Mouse (Mus musculus) 3134 (cell line): ENCODE data around the gene Sf3b1.
A peak's percentile ranks its signal among the peaks of the same experiment; 100 is the strongest.
"Not testable (repeated sequence)": the region's sequence is repeated elsewhere in the genome, so short reads cannot be mapped to it uniquely, and the experiment has no call there.

Experiments used
- DNase-seq: peaks from one replicate; pipeline ENCODE4 v3.0.0-alpha.2; 2011; ENCODE audit warnings: low spot score; ENCODE audit not compliant: insufficient read length; ENCODE audit errors: extremely low read depth

The Sf3b1 gene

DNA sequence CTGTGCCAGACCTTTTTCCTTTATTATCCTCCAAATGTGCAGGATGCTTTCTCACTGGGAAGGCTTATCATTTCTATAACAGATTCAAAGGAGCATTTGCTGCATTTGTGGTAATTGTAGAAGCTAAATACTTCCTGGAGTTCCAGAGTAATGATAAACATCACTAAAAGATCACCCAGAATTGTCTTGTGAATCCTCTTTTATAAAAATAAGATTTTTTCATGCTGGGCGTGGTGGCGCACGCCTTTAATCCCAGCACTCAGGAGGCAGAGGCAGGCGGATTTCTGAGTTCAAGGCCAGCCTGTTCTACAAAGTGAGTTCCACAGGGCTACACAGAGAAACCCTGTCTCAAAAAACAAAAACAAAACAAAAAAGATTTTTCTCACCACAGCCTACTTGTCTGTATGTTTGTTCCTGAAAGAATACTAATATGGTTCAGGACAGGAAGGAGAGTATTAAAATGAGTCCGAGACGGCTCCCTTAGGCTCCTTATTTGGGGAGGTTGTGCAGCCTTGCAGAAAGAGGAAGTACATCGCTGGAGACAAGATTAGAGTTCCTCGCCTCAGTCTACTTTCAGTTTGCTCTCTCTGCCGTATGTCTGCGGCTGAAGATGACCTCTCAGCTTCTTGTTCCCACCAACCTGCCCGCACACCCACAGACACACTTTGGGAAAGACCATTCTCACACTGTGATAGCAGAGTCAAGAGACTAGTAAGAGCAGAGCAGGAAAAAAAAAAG is 1.4 kb upstream of the Sf3b1 start:
- DNase-seq: peak; percentile 18

DNA sequence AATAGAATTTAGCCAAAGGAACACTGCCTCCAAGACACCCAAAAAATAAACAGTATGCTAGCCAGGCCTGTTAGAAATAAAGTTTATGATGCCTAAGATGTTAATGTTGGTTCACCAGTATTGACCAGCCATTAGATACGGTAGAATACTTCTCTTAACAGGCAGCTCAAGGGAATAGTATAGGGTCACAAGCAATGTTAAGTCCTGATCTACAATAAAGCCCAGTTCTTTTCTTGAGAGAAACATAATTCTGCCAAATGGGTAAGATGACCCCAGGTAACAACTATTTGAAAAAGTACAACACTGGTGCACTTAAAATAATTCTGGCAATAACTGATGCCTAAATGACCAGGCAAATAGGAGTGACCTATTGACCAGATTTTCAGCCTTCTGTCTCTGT is 685 bp upstream of the Sf3b1 start:
- DNase-seq: no peak

DNA sequence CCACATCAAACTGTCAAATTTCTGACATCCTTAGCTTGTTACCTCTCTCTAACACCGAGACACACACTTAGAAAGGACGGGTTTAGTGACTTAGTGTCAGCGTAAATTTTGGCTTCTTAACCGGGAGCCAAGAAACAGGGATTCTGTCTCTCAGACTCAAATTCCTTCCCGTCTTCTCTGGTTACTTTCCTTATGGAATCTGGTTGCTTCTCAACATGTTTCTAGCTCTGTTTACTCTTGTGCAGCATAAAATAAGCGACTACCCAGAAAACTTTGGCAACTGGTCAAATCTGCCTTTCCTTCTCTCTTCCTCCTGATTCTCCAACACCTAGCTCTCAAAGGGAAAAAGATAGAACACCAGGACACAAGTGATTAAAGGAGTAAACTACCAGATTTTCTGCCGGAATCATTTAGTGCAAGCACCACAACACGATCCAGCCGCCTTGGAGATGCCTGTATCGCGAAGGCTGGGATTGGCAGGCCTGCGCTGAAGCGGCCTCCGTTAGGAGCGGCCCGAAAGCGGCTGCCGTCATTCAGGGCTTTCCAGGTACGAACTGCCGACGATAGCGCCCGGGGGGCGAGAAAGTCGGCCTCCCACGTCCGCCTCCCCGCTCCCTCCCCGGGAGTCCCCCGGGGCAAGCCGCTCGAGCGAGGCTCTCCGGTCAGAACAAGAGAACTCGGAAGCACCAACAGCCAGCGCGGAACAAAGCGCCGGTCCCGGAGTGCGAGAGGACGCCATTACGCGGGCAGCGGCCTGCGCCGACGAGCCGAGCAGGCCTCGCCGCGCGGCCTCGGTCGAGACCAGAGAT is 633 bp downstream of the Sf3b1 start:
- no peak for DNase-seq

DNA sequence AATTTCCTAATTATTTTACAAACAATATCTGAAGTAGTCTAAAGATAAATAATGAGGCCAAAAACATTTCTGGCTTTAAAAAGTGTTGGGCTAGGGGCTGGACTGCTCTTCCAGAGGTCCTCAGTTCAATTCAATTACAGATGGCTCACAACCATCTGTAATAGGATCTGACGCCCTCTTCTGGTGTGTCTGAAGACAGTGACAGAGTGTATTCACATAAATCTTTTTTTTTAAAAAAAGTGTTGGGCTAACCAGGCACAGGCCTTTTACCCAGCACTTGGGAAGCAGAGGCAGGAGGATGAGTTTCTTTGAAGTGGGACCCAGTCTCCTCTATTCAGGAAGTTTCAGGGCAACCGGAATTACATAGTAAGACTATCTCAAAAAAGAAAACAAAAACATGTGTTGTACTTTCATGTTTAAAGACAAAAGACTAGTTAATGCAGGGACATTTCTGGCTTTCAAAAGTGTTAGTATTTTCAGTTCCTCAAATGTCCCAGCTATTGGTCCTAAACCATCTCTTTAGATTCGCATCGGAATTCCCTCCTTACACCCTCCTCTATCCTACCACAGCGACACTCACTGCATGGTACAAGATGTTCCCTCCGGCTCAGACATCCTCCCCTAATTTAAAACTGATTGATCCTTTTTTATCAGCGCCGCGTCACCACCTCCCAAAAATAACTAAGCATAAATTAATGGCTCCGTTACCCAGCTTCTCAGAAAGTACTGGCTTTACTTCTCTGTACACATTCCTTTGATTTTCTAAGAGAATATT is 1.4 kb downstream of the Sf3b1 start:
- no peak for DNase-seq

DNA sequence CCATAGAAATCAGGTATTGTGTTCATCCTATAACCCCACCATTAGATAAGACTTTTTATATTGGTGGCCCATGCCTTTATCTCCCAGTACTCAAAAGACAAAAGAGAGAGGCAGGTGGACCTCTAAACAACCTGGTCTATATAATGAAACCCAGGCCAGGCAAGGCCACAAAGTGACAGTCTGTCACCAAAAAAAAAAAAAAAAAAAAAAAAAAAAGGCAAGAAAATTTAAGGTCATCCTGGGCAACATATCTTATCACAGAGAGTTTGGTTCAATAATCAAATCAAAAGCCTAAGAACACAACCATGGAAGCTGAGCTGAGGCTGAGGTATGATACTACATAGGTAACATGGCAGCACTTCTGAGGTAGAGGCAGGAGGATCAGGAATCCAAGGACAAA is 5.4 kb downstream of the Sf3b1 start:
- DNase-seq: no peak

DNA sequence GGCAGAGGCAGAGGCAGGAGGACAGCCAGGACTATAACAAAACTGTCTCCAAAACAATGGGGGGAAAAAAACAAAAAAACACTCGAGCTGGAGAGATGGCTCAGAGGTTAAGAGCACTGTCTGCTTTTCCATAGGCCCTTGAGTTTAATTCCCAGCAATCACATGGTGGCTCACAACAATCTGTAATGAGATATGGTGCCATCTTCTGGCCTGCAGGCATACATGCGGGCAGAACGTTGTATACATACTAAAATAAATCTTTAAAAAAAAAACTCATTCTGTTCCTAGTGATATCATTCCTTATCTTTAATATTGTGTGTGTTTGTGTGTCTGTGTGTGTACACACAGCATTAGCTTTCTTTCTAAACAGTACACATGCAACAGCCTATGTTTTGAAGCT is 14.8 kb downstream of the Sf3b1 start:
- DNase-seq: no peak

DNA sequence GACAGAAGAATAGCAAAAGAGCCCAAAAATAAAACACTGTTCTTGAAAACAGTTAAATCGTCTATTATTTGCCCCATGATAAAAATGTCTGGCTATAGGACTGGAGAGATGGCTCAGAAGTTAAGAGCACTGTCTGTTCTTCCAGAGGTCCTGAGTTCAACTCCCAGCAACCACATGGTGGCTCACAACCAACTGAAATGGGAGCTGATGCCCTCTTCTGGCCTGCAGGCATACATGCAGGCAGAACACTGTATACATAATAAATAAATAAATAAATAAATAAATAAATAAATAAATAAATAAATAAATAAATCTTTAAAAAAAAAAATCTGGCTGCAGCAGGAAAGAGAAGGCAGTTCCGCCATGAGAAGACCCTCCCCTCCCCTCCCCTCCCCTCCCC is 19.0 kb downstream of the Sf3b1 start:
- DNase-seq: not testable (repeated sequence)

DNA sequence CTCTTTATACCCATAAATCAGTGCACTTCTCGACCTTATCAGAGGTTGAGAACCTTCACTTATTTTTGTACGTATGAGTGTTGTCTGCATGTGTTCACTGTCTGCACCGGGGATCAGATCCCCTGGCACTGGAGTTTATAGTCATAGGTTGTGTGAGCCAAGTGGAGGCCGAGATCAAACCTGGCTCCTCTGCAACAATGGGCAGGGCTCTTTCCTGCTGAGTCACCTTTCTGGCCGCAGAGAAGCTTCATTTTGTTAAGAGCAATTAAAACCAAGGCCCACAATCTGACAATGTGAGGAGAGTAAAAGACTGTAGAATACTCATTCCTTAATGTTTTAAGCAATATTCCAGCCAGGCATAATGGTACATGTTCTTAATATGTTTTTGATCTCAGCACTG is 33.7 kb downstream of the Sf3b1 start:
- peak; percentile 13 for DNase-seq

DNA sequence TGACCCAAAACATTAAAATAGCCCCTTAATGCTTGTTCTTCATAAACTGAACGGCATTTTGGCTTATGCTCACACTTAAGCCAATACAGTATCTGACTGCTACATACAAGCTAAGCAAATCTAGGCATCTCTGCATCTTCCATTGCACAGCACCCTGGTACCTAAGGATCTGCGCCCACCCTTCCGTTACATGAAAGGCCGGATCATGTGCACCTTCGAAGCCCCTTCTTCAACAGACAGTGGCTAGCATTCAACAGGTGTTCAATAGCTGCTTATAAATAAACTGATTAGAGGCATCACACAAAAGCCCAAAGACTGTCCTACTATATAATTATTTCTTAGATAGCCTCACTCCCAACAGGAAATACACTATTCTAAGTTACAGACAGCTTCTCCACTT is 41.0 kb downstream of the Sf3b1 start:
- DNase-seq: no peak

DNA sequence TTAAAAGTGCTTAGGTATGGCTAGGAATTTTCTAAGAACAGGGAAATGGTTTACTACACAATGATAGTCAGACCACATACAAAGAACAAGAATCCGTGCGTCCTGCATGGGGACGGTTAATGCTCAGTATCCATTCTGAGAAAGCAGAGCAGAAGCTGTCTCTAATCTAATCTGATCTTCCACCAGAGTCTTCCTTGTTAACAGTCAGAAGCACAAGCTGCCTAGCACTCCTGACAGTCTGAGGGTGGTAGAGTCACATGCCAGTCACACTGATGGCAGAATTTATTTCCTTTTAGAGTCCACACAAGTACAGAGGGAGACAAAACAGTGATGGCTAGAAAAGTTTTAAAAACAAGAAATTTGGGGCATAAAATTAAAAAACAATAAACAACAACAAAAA is 41.5 kb downstream of the Sf3b1 start:
- no peak for DNase-seq

DNA sequence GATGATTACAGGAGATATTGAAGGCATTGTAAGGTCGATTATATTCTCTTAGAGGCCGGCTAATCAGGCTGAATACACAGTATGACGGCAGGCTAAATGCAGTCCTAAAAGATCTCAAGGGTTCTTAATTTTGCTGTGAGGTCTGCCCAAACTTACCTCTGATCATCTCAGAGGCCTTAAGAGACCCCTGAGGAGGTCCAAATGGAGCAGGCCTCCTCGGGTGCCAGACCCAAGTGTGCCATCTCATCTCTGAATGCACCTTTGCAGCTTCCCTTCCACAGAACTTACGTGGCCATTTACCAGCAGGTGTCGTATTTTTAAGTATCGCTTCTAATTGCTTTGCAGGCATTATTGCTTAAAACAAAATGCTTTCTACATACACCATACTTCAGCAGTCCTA is 43.1 kb downstream of the Sf3b1 start:
- DNase-seq: no peak

DNA sequence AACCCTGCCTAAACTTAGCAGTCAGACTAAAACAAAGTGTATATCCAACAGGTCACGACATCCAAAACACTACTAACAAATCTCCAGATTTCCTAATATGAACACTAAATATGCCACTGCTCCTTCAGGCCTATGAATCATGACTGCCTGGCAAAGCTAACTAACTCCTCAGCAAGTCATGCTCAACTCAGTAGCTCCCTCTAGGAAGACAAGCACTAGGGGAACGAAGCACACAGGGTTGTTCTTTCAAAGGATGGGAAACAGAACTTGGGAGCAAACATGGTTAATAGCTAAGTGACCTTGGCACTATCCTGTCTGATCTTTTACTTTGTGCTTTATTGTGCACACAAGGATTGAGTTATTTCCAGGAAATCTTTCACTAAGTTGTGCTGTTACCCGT is 43.9 kb downstream of the Sf3b1 start:
- DNase-seq: peak; percentile 13

DNA sequence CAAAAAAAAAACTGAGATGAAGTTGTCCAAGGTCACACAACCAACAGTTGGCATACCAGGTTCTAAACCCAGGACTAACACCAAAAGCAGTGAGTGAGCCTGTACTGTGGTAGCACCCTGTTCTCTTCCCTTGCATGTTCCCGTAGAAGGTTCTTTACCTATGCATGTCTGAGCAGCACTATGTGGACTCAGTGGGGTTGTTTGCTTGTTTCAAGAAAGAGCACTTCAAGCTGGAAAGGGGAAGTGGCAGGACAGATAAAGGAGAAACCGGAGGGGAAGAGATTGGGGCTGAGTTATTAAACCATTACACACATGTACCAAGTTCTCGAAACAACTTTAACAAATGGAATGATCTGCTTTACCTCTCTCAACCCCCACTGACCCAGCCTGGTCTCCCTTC is 44.6 kb downstream of the Sf3b1 start:
- no peak for DNase-seq

DNA sequence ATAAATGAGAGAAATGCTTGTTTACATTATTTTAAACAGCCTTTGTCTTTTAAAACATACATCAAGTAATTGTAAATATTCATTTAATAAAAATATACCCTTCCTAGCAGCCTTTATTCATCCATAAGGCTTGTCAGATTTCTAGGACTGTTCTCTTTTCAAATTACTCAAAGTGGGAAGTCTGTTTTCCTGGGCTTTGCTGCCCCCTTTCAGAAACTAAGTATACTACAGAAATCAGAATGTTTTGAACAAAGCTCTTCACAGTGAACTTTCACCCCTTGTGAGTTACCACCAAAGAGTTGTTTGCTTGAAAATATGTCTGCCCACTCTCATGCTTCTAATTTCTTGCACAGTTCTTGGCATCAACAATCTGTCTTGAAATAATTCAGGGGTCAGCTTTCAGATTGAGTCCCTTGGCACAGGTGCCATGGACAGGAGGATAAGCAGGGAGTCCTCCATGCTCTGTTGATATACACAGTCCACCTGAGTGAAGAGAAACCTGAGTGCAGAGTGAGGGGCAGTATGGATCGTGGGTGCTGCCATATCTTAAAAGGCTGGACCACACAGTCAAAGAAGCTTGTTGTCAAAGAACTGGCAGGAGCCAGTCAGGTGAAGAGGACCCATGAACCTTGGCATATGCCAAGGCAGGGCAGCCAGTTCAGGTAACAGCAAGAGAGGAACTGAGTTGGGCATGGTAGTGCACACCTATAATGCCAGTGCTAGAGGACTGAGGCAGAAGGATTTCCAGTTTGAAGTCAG is 47.9 kb downstream of the Sf3b1 start:
- no peak for DNase-seq

DNA sequence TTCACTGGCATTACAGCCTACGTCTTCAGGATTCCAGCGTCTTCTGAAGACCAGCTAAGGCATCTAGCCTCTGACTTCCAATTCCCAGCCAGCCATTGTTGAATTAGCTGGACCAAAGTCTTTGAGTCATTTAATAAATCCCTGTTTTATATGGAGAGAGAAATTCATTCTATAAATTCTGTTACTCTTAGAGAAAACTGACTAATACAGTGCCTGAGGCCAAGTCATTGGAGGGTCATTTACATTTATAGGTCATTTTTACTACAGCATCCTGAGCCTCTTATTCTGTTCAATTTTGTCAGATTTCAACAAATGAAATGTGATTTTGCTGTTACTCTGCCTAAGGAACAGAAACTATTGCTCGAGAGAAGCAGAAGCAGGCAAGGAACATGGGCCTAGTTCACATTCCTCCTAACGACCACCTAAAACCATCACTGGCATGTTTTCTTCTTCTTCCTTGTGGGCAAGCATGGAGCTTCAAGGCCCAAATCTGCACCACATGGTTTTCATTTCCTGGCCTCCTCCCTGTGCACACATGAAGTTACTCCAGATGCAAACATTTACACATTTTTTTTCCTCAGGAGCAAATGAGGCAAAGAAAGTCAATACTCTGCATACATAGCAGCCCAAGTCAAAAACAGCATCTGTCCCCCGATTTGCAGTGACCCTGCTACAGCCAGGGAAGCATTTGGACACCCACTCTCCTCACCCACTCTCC is 55.4 kb downstream of the Sf3b1 start:
- DNase-seq: no peak

DNA sequence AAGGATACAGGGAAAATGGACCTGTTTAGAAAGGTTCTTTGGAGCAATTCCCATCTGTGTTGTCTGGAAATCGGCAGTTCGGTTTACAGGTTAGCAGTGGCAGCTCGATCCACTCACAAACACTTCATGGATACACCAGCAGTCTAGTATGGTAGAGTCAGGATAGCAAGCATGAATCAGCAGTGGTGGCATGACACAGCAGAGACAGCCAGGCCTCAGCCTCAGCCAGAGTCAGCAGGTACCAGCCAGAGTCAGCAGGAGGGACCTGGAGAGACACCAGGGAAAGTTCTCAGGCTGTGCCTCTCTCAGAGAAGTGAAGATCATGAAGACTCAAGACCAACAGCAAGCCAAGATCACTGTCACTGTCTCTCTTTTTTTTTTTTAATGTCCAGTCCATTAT is 60.4 kb downstream of the Sf3b1 start:
- DNase-seq: no peak

DNA sequence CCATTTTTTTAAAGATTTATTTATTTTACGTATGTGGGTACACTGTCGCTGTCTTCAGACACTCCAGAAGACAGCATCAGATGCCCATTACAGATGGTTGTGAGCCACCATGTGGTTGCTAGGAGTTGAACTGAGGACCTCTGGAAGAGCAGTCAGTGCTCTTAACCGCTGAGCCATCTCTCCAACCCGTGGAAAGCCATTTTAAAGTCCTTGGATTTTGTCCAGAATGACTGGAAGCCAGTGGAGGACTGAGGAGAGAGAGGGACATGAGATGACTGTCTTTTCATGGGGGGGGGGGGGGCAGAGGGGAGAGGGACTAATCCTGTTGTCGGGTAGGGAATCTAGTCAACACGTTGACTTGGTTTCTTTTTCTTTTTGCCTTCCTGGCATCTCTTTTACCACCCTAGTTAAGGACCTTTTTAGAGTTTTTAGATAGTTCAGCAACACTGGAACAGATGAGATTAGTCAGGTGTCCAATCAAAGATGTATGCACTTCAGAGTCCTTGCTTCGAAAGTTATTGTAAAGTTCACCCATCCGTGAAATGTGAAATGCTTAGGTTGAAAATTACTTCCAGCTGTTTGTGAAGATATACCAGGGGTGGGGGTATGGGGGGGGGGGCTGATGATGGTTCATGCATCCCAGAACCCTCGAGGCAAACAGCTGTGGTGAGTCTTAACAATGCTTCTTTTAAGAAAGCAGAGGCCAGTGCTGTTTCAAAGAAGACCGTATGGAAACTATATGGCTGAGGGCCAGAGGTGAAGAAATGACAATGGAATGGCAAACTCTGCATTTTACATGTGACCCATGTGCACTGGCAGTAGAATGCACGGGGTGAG is 61.9 kb downstream of the Sf3b1 start:
- DNase-seq: no peak

DNA sequence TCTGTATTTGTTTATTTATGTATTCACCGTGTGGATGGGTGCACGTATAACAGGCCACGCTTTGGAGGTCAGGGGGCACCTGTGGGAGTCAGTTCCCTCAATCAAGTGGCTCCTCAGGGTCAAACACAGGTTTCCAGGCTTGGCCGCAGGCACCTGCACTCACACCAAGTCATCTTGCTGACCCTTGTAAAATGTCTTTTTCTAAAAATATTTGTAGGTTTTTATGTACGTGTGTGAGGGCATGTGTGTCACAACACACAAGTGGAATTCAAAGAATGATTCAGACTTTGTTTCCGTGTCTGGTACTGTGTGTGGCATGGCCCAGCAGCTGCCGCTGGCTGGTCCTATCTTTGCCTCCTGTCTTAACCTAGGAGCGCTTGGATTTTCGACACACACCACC is 65.6 kb downstream of the Sf3b1 start:
- DNase-seq: no peak

DNA sequence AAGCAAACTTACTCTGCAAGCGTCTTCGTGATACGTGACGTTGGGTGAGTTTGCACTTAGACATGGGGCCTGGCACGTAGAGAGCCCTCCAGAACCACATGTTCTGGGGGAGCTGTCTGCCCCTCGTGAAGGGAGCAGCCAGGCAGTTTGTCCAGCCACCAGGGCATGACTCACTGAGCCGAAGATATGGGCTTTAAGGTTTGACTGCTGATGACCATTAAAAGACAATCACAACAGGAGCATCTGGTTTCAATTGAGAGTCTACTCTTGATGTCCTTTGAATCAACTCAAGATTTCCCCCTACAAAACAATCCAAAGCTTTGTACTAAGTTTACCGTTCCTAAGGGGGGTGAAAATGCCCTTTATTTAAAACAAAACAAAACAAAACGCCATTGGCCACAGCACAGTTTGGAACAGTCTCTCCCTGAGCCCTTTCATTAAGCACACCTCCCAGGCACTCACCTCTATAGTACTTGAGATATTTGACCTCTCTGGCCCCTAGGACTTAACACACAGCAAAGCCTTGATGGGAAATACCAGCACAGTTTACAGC is 66.6 kb downstream of the Sf3b1 start:
- no peak for DNase-seq
